Mouse (Mus musculus): ENCODE data around the gene Hspa5.
"Not testable (repeated sequence)": the region's sequence is repeated elsewhere in the genome, so short reads cannot be mapped to it uniquely, and the experiment has no call there.

The Hspa5 gene

GRCm38 (mm10) chr2:34770951-34771350, 819 bp upstream of the Hspa5 start:
- DNase-seq (ENCODE audit: low read depth, low spot score) = no peak

- DNase-seq (ENCODE audit: low read depth, low spot score) = no peak
Observed at GRCm38 (mm10) chr2:34772252-34773235, 774 bp downstream of the Hspa5 start.

DNA sequence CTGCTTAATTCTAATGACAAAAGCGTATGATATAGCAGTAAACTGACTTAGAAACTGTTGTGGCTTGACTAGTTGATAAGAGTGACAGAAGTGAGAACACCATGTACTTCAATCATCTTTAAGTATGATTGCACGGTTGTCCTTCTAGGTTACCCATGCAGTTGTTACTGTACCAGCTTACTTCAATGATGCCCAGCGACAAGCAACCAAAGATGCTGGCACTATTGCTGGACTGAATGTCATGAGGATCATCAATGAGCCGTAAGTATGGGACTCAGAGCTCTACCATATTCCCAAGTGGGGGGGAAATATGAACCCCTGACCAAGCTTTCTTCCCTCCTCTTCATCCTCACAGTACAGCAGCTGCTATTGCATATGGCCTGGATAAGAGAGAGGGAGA, 1.9 kb downstream of the Hspa5 start:
- DNase-seq (ENCODE audit: low read depth, low spot score) = no peak

GRCm38 (mm10) chr2:34774493-34774892, 2.7 kb downstream of the Hspa5 start:
- DNase-seq (ENCODE audit: low read depth, low spot score) = no peak

DNA sequence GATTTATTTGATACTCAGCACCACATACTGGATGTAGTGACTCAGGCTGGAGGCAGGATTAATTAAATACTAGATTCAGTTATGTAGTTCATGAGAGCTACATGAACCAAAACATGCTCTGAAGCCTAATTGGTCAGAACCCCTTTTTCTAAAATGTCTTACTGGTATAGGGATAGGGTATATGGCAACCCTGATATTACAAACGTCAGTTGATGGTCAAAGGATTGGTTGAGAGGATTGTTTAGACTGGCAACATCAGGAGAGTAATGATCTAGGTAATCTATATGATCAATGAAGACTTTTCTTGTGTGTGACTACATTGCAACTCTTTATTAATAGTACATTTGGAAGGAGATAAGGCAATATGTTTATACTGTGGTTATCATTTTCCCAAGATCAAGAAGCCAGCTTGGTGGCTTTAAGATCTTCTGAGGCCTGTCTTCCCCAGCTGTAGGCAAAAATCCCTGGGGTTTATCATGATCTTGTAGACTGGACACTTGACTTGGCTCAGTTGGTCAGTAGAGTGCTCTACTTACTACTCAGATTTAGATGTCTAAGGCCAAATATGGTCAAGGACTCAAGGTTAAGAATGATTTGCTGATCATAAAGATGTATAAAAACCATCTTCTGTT, 5.6 kb downstream of the Hspa5 start:
- no peak for DNase-seq (ENCODE audit: low read depth, low spot score)

DNA sequence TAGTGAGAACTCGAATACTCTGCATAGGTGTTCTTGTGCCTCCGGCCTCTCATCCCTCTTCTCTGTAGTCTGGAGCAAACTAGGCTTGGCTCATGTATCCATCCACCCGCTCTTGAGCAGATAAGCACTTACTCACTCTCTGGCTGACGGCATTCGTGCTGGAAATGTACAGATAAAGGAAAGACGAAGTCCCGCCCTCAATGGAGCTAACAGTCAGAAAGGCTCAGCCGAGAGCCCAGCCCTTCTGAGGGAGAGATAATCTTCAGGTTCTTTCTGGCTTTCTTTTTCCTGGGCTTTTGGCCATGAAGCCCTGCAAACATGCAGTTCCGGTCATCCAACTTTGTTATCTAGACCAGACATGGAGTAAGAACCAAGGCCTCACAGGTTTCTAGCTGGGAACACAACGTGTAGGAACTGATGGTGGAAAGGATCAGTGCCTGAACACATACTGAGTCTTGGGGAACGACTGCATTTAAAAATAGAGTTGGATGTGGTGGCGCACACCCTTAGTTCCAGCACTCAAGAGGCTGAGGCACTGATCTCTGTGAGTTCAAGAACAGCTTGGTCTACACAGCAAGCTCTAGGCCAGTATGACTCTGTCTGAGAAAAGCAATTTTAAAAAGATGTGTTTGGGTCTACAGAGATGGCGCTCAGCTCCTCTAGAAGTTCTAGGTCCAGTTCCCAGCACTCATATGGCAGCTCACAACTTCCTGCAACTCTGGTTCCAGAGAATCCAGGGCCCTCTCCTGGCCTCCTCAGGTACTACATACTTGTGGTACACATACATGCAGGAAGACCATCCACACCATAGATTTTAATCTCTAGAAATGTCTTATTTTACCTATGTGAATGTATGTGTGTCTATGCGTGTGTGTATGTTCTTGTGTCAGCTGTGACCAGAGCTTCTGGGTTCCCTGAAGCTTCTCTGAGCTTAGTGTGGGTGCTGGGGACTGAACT, 11.6 kb downstream of the Hspa5 start:
- DNase-seq (ENCODE audit: low read depth, low spot score) = no peak

- DNase-seq (ENCODE audit: low read depth, low spot score) = no peak
Observed at GRCm38 (mm10) chr2:34784085-34784484, 12.3 kb downstream of the Hspa5 start.

DNA sequence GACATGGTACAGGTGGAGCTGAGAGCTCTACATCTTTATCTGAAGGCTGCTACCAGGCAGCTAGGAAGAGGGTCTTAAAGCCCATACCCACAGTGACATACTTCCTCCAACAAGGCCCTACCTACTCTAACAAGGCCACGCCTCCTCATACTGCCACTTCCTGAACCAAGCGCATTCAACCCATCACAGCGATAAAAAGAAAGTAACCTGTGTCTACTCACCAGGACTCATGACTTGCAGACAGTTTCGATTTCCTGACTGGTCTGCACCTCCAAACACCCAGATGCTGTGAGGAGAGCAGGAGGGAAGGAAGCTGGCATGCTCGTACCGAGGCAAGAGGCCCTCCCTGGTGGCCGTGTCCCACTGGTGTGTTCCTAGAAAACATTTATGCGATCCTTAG, 18.5 kb downstream of the Hspa5 start:
- no peak for DNase-seq (ENCODE audit: low read depth, low spot score)

GRCm38 (mm10) chr2:34792543-34792942, 20.8 kb downstream of the Hspa5 start:
- not testable (repeated sequence) for DNase-seq (ENCODE audit: low read depth, low spot score)

- no peak for DNase-seq (ENCODE audit: low read depth, low spot score)
Observed at GRCm38 (mm10) chr2:34794511-34794910, 22.7 kb downstream of the Hspa5 start.

DNA sequence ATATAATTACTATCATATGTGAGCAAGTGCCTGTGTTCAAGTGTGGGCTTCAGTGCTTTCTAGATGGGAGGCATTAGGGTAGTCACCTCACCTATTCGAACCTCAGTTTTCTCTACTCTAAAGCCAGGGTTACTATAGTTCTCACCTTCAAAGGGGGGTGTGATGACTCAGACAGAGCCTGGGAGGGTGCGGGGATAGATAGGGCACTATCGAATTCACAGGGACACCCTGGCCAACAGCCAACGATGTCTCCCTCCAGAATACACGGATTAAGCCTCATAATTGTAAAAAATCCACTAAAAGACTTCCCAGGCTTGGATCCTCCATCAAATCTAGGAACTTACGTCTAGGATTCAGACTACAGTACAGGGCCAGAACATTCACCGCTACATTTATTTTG, 23.7 kb downstream of the Hspa5 start:
- no peak for DNase-seq (ENCODE audit: low read depth, low spot score)

GRCm38 (mm10) chr2:34799357-34800256, 27.8 kb downstream of the Hspa5 start, which contains the start of gene Rabepk:
Gene Rabepk, minus strand, starts transcription at chr2:34799912.
- DNase-seq (ENCODE audit: low read depth, low spot score) = peak; percentile 72

- no peak for DNase-seq (ENCODE audit: low read depth, low spot score)
Observed at GRCm38 (mm10) chr2:34800371-34800770, 28.6 kb downstream of the Hspa5 start.

GRCm38 (mm10) chr2:34801516-34802482, 30.0 kb downstream of the Hspa5 start:
- peak; percentile 99 for DNase-seq (ENCODE audit: low read depth, low spot score)

- DNase-seq (ENCODE audit: low read depth, low spot score) = not testable (repeated sequence)
Observed at GRCm38 (mm10) chr2:34802565-34803245, 30.9 kb downstream of the Hspa5 start.

- no peak for DNase-seq (ENCODE audit: low read depth, low spot score)
Observed at GRCm38 (mm10) chr2:34803746-34804145, 32.0 kb downstream of the Hspa5 start.

- DNase-seq (ENCODE audit: low read depth, low spot score) = no peak
Observed at GRCm38 (mm10) chr2:34804172-34804571, 32.4 kb downstream of the Hspa5 start.

- no peak for DNase-seq (ENCODE audit: low read depth, low spot score)
Observed at GRCm38 (mm10) chr2:34804815-34805214, 33.0 kb downstream of the Hspa5 start.

All from telencephalon, adult 2 months (tissue).